Mouse (Mus musculus) hindbrain, embryonic 11.5 days (tissue): ENCODE measurements at regions not wholly inside any gene's neighbourhood (a gene's known extent, or its start where the extent isn't known, plus 50 kb on each side); places are given as distances from the start of the nearest gene placed in this dataset.

ENCODE experiments used
- ATAC-seq: fragments of 200-750 bp; cut with Nextera tagmentation; 2 replicates; pipeline ENCODE4 v1.8.0; 2017; ENCODE audit warnings: mild to moderate bottlenecking, moderate TSS enrichment, moderate library complexity; ENCODE audit not compliant: low FRiP score
- DNase-seq: peaks from one replicate; pipeline ENCODE4 v3.0.0-alpha.2; 2015; ENCODE audit warnings: low spot score
- H3K27ac ChIP-seq: fragments of 300-500 bp; sonication (generic); 2 replicates; pipeline ENCODE4 v1.5.1; 2014; ENCODE audit warnings: mild to moderate bottlenecking, low read depth, low read length
- H3K27me3 ChIP-seq: fragments of 300-500 bp; sonication (generic); 2 replicates; pipeline ENCODE4 v1.6.1; 2014; ENCODE audit warnings: mild to moderate bottlenecking, low read length, moderate library complexity, mixed read lengths; ENCODE audit not compliant: control insufficient read depth, insufficient read depth
- H3K36me3 ChIP-seq: fragments of 300-500 bp; sonication (generic); 2 replicates; pipeline ENCODE4 v1.6.1; 2014; ENCODE audit warnings: mild to moderate bottlenecking, low read length, moderate library complexity, mixed read lengths; ENCODE audit not compliant: control insufficient read depth, insufficient read depth
- H3K4me1 ChIP-seq: fragments of 300-500 bp; sonication (generic); replicated peaks from 2 replicates; pipeline ENCODE4 v1.6.1; 2014; ENCODE audit warnings: low read length, mixed read lengths; ENCODE audit not compliant: control insufficient read depth, insufficient read depth
- H3K4me2 ChIP-seq: fragments of 300-500 bp; sonication (generic); replicated peaks from 2 replicates; pipeline ENCODE4 v1.6.1; 2014; ENCODE audit warnings: mild to moderate bottlenecking, low read depth, low read length
- H3K4me3 ChIP-seq: fragments of 300-500 bp; sonication (generic); 2 replicates; pipeline ENCODE4 v1.5.1; 2014; ENCODE audit warnings: low read depth, low read length
- H3K9ac ChIP-seq: fragments of 300-500 bp; sonication (generic); 2 replicates; pipeline ENCODE4 v1.6.1; 2014; ENCODE audit warnings: low read depth, low read length
- H3K9me3 ChIP-seq: fragments of 300-500 bp; sonication (generic); 2 replicates; pipeline ENCODE4 v1.6.1; 2016; ENCODE audit warnings: low read length; ENCODE audit not compliant: control insufficient read depth
- WGBS: fragments of 180-500 bp; shearing (Covaris S2); extraction: QIAGEN DNeasy Blood & Tissue Kit; methylation state at CpG from one replicate; pipeline ENCODE4 v1.1.7; 2014; 5-methylcytosine and 5-hydroxymethylcytosine counted together

- Histone ChIP-seq H3K4me1 (no peaks in the 10 kb centered on the region), H3K9ac (no peak overlapping the region), H3K27me3 (no peaks in the 10 kb centered on the region), H3K4me2 (no peak overlapping the region), H3K4me3 (no peak overlapping the region), H3K9me3 (no peaks in the 10 kb centered on the region), H3K36me3 (no peaks in the 10 kb centered on the region), H3K27ac (no peak overlapping the region)
- ATAC-seq = no peak
- 71% methylated on average over 3 of the region's 3 CpGs for WGBS
- DNase-seq = no peak
These were observed 329.2 kb downstream of the Hs3st1 start for GRCm38 (mm10) chr5:39426053-39426452.

GRCm38 (mm10) chr5:39423720-39424119 lies 331.6 kb downstream of the Hs3st1 start:
- 87% methylated on average over 9 of the region's 9 CpGs for WGBS
- DNase-seq (no peak), ATAC-seq (no peak)
- no peak overlapping the region for H3K9ac ChIP-seq
- H3K27ac ChIP-seq = no peak overlapping the region
- no peaks in the 10 kb centered on the region for H3K27me3 ChIP-seq
- H3K9me3 ChIP-seq = no peaks in the 10 kb centered on the region
- H3K4me2 ChIP-seq = no peak overlapping the region
- no peak overlapping the region for H3K4me3 ChIP-seq
- H3K36me3 ChIP-seq = no peaks in the 10 kb centered on the region
- H3K4me1 ChIP-seq = no peaks in the 10 kb centered on the region

GRCm38 (mm10) chr5:39418795-39419194 lies 336.5 kb downstream of the Hs3st1 start:
- no peak for DNase-seq

GRCm38 (mm10) chr5:39417845-39418154 lies 337.5 kb downstream of the Hs3st1 start:
- Histone ChIP-seq H3K4me2 (no peak overlapping the region), H3K9me3 (no peaks in the 10 kb centered on the region), H3K9ac (no peak overlapping the region), H3K36me3 (no peaks in the 10 kb centered on the region), H3K27me3 (no peaks in the 10 kb centered on the region), H3K4me1 (no peaks in the 10 kb centered on the region), H3K27ac (no peak overlapping the region), H3K4me3 (no peak overlapping the region)
- WGBS = 72% methylated on average over 3 of the region's 3 CpGs
- ATAC-seq (no peak), DNase-seq (no peak)

More at GRCm38 (mm10) chr5:39418795-39419194, 336.5 kb downstream of the Hs3st1 start:
- Histone ChIP-seq H3K27me3 (no peaks in the 10 kb centered on the region), H3K27ac (no peak overlapping the region), H3K4me2 (no peak overlapping the region), H3K9me3 (no peaks in the 10 kb centered on the region), H3K36me3 (no peaks in the 10 kb centered on the region), H3K4me3 (no peak overlapping the region), H3K9ac (no peak overlapping the region), H3K4me1 (no peaks in the 10 kb centered on the region)
- no peak for ATAC-seq
- 86% methylated on average over 1 of the region's 1 CpGs for WGBS

GRCm38 (mm10) chr5:39417121-39417844 lies 338.0 kb downstream of the Hs3st1 start:
- DNase-seq (no peak), ATAC-seq (no peak)
- no peaks in the 10 kb centered on the region for H3K4me1 ChIP-seq
- H3K4me2 ChIP-seq = no peak overlapping the region
- no peaks in the 10 kb centered on the region for H3K36me3 ChIP-seq
- no peak overlapping the region for H3K4me3 ChIP-seq
- WGBS = 77% methylated on average over 11 of the region's 11 CpGs
- H3K27me3 ChIP-seq = no peaks in the 10 kb centered on the region
- no peak overlapping the region for H3K9ac ChIP-seq
- no peak overlapping the region for H3K27ac ChIP-seq
- H3K9me3 ChIP-seq = no peaks in the 10 kb centered on the region

GRCm38 (mm10) chr5:39416597-39417023 lies 338.7 kb downstream of the Hs3st1 start:
- H3K27ac ChIP-seq = no peak overlapping the region
- no peak overlapping the region for H3K4me3 ChIP-seq
- WGBS = 50% methylated on average over 2 of the region's 2 CpGs
- H3K36me3 ChIP-seq = no peaks in the 10 kb centered on the region
- no peak overlapping the region for H3K4me2 ChIP-seq
- ATAC-seq = no peak
- no peaks in the 10 kb centered on the region for H3K4me1 ChIP-seq
- H3K9me3 ChIP-seq = no peaks in the 10 kb centered on the region
- H3K9ac ChIP-seq = no peak overlapping the region
- no peak for DNase-seq
- no peaks in the 10 kb centered on the region for H3K27me3 ChIP-seq

GRCm38 (mm10) chr5:39412756-39413155 lies 342.5 kb downstream of the Hs3st1 start:
- Histone ChIP-seq H3K4me1 (no peaks in the 10 kb centered on the region), H3K9ac (no peak overlapping the region), H3K9me3 (no peaks in the 10 kb centered on the region), H3K27ac (no peak overlapping the region), H3K36me3 (no peaks in the 10 kb centered on the region), H3K27me3 (no peaks in the 10 kb centered on the region), H3K4me3 (no peak overlapping the region), H3K4me2 (no peak overlapping the region)
- DNase-seq (no peak), ATAC-seq (no peak)
- WGBS = 68% methylated on average over 5 of the region's 5 CpGs

- no peak overlapping the region for H3K27ac ChIP-seq
- no peak for ATAC-seq
- H3K36me3 ChIP-seq = no peaks in the 10 kb centered on the region
- no peak overlapping the region for H3K4me2 ChIP-seq
- no peaks in the 10 kb centered on the region for H3K4me1 ChIP-seq
- no peak overlapping the region for H3K4me3 ChIP-seq
- H3K9ac ChIP-seq = no peak overlapping the region
- H3K27me3 ChIP-seq = no peaks in the 10 kb centered on the region
- DNase-seq = no peak
- H3K9me3 ChIP-seq = no peaks in the 10 kb centered on the region
These were observed 364.8 kb downstream of the Hs3st1 start for GRCm38 (mm10) chr5:39390391-39390987.

GRCm38 (mm10) chr5:39384410-39384809 lies 370.9 kb downstream of the Hs3st1 start:
- ATAC-seq (no peak), DNase-seq (no peak)
- no peak overlapping the region for H3K4me2 ChIP-seq
- no peaks in the 10 kb centered on the region for H3K27me3 ChIP-seq
- WGBS = 91% methylated on average over 2 of the region's 2 CpGs
- H3K9me3 ChIP-seq = no peaks in the 10 kb centered on the region
- H3K36me3 ChIP-seq = no peaks in the 10 kb centered on the region
- no peak overlapping the region for H3K9ac ChIP-seq
- no peaks in the 10 kb centered on the region for H3K4me1 ChIP-seq
- no peak overlapping the region for H3K4me3 ChIP-seq
- no peak overlapping the region for H3K27ac ChIP-seq
